Mouse (Mus musculus): ENCODE results near the gene Plppr4. TPM values are rescaled to one million over a fixed set of nuclear protein-coding genes. Genes with fewer than 3 reads are reported as not detected.

Gene Plppr4
- 100 to 1,000 TPM; 228 to 231 TPM for total RNA-seq (2021)

GRCm38 (mm10) chr3:117360528-117360927, at the start of gene Plppr4:
TSS of gene Plppr4 (minus strand) at chr3:117360876.
- intact Hi-C loops (cut with DNase I) = loop anchor here (10.0 kb wide), 1 partner anchor 456 kb away; no protein-coding TSS in a partner anchor
- DNase-seq (ENCODE audit: low spot score in 2 of 2) = no peak

GRCm38 (mm10) chr3:117405821-117406220, 45.1 kb upstream of the Plppr4 start:
- DNase-seq (ENCODE audit: low spot score in 2 of 2) = no peak
- intact Hi-C loops (cut with DNase I) = no loop called here

GRCm38 (mm10) chr3:117403740-117404139, 43.1 kb upstream of the Plppr4 start:
- DNase-seq (ENCODE audit: low spot score in 2 of 2) = no peak
- intact Hi-C loops (cut with DNase I) = no loop called here

GRCm38 (mm10) chr3:117366041-117366440, 5.4 kb upstream of the Plppr4 start:
- intact Hi-C loops (cut with DNase I) = loop anchor here (10.0 kb wide), 1 partner anchor 461 kb away; no protein-coding TSS in a partner anchor
- no peak for DNase-seq (ENCODE audit: low spot score in 2 of 2)

GRCm38 (mm10) chr3:117359686-117360521, 772 bp downstream of the Plppr4 start:
- DNase-seq (ENCODE audit: low spot score in 2 of 2) = peak; percentile 78 to 88
- intact Hi-C loops (cut with DNase I) = loop anchor here (10.0 kb wide), 2 partner anchors 215 to 455 kb away; partner anchors contain the start of gene Plppr5

GRCm38 (mm10) chr3:117358981-117359628, 1.6 kb downstream of the Plppr4 start:
- peak; percentile 32 to 57 for DNase-seq (ENCODE audit: low spot score in 2 of 2)
- intact Hi-C loops (cut with DNase I) = loop anchor here (10.0 kb wide), 1 partner anchor 216 kb away; the partner anchor contains the start of gene Plppr5

- DNase-seq (ENCODE audit: low spot score in 2 of 2) = peak; percentile 32 to 82
Measured at GRCm38 (mm10) chr3:117357367-117357766, 3.3 kb downstream of the Plppr4 start.

GRCm38 (mm10) chr3:117353940-117354339, 6.7 kb downstream of the Plppr4 start:
- peak in 1 of 2 experiments; percentile 63 for DNase-seq (ENCODE audit: low spot score in 2 of 2)
- intact Hi-C loops (cut with DNase I) = loop anchor here (10.0 kb wide), 1 partner anchor 221 kb away; the partner anchor contains the start of gene Plppr5

More at GRCm38 (mm10) chr3:117357367-117357766, 3.3 kb downstream of the Plppr4 start:
- intact Hi-C loops (cut with DNase I) = loop anchor here (10.0 kb wide), 1 partner anchor 217 kb away; the partner anchor contains the start of gene Plppr5

GRCm38 (mm10) chr3:117346351-117346750, 14.3 kb downstream of the Plppr4 start:
- DNase-seq (ENCODE audit: low spot score in 2 of 2) = no peak
- intact Hi-C loops (cut with DNase I) = no loop called here

GRCm38 (mm10) chr3:117331502-117331901, 29.2 kb downstream of the Plppr4 start:
- DNase-seq (ENCODE audit: low spot score in 2 of 2) = peak in 1 of 2 experiments; percentile 44
- intact Hi-C loops (cut with DNase I) = no loop called here

- peak in 1 of 2 experiments; percentile 81 for DNase-seq (ENCODE audit: low spot score in 2 of 2)
- intact Hi-C loops (cut with DNase I) = no loop called here
Measured at GRCm38 (mm10) chr3:117329485-117329884, 31.2 kb downstream of the Plppr4 start.

GRCm38 (mm10) chr3:117326551-117326950, 34.1 kb downstream of the Plppr4 start:
- no peak for DNase-seq (ENCODE audit: low spot score in 2 of 2)
- intact Hi-C loops (cut with DNase I) = no loop called here

GRCm38 (mm10) chr3:117319671-117320070, 41.0 kb downstream of the Plppr4 start:
- intact Hi-C loops (cut with DNase I) = no loop called here
- DNase-seq (ENCODE audit: low spot score in 2 of 2) = no peak

GRCm38 (mm10) chr3:117313339-117313738, 47.3 kb downstream of the Plppr4 start:
- DNase-seq (ENCODE audit: low spot score in 2 of 2) = peak in 1 of 2 experiments; percentile 30
- intact Hi-C loops (cut with DNase I) = no loop called here

- peak in 1 of 2 experiments; percentile 55 for DNase-seq (ENCODE audit: low spot score in 2 of 2)
- intact Hi-C loops (cut with DNase I) = no loop called here
Measured at GRCm38 (mm10) chr3:117312097-117312496, 48.6 kb downstream of the Plppr4 start.

GRCm38 (mm10) chr3:117310801-117311368, 49.8 kb downstream of the Plppr4 start:
- intact Hi-C loops (cut with DNase I) = no loop called here
- no peak for DNase-seq (ENCODE audit: low spot score in 2 of 2)

GRCm38 (mm10) chr3:117309580-117309910, 51.1 kb downstream of the Plppr4 start:
- DNase-seq (ENCODE audit: low spot score in 2 of 2) = no peak
- intact Hi-C loops (cut with DNase I) = no loop called here

- intact Hi-C loops (cut with DNase I) = no loop called here
- DNase-seq (ENCODE audit: low spot score in 2 of 2) = no peak
Measured at GRCm38 (mm10) chr3:117308895-117309579, 51.6 kb downstream of the Plppr4 start.

- no peak for DNase-seq (ENCODE audit: low spot score in 2 of 2)
- intact Hi-C loops (cut with DNase I) = no loop called here
Measured at GRCm38 (mm10) chr3:117307555-117307954, 53.1 kb downstream of the Plppr4 start.

Measured in left cerebral cortex, postnatal 25 days (tissue).